Mouse (Mus musculus) macrophage (primary cell): ENCODE measurements around the gene Vcam1. TPM values are rescaled to one million over a fixed set of nuclear protein-coding genes. Genes with fewer than 3 reads are reported as not detected.

ENCODE experiments used
- H3K27ac ChIP-seq: fragments of 350-480 bp; formaldehyde crosslinking; 2 replicates; pipeline ENCODE4 v1.9.0; 2021
- H3K36me3 ChIP-seq: fragments of 350-480 bp; formaldehyde crosslinking; 2 replicates; pipeline ENCODE4 v1.9.0; 2021; ENCODE audit errors: inconsistent target
- H3K4me3 ChIP-seq: fragments of 350-480 bp; formaldehyde crosslinking; 2 replicates; pipeline ENCODE4 v1.9.0; 2021; ENCODE audit errors: inconsistent target
- H3K79me2 ChIP-seq: fragments of 350-480 bp; formaldehyde crosslinking; 2 replicates; pipeline ENCODE4 v1.9.0; 2021; ENCODE audit errors: inconsistent target
- WGBS: methylation state at CpG from one replicate; pipeline ENCODE4 v1.1.7; 2026; ENCODE audit warnings: inconsistent platforms; ENCODE audit not compliant: missing documents; 5-methylcytosine and 5-hydroxymethylcytosine counted together
- polyA plus RNA-seq: library from polyadenylated mRNA; stranded (reverse); fragments of 250-400 nt; gene quantifications from 3 replicates; pipeline ENCODE4 v1.2.4, GENCODE M21; 2018; ENCODE audit warnings: inconsistent platforms

Vcam1 gene
- polyA plus RNA-seq, 1 experiment from 2014 or later = 19.8 TPM

GRCm38 (mm10) chr3:116138081-116138480, 8.6 kb upstream of the Vcam1 start:
- Histone ChIP-seq H3K36me3 (no peaks in the 10 kb centered on the region), H3K27ac (no peak overlapping the region), H3K79me2 (no peaks in the 10 kb centered on the region), H3K4me3 (no peak overlapping the region)
- WGBS = 93% methylated on average over 5 of the region's 5 CpGs

GRCm38 (mm10) chr3:116133363-116133762, 3.9 kb upstream of the Vcam1 start:
- Histone ChIP-seq H3K36me3 (no peaks in the 10 kb centered on the region), H3K4me3 (no peak overlapping the region), H3K27ac (no peak overlapping the region), H3K79me2 (no peaks in the 10 kb centered on the region)
- WGBS = 42% methylated on average over 5 of the region's 5 CpGs

GRCm38 (mm10) chr3:116130711-116131110, 1.2 kb upstream of the Vcam1 start:
- WGBS = 35% methylated on average over 3 of the region's 3 CpGs
- Histone ChIP-seq H3K27ac (no peak overlapping the region), H3K4me3 (no peak overlapping the region), H3K36me3 (no peaks in the 10 kb centered on the region), H3K79me2 (no peaks in the 10 kb centered on the region)

- Histone ChIP-seq H3K4me3 (no peak overlapping the region), H3K79me2 (no peaks in the 10 kb centered on the region), H3K36me3 (no peaks in the 10 kb centered on the region), H3K27ac (no peak overlapping the region)
- 29% methylated on average over 3 of the region's 4 CpGs for WGBS
Observed at GRCm38 (mm10) chr3:116129841-116130595, 530 bp upstream of the Vcam1 start.

GRCm38 (mm10) chr3:116128311-116129204, 930 bp downstream of the Vcam1 start:
- Histone ChIP-seq H3K27ac (no peak overlapping the region), H3K36me3 (no peaks in the 10 kb centered on the region), H3K4me3 (no peak overlapping the region), H3K79me2 (no peaks in the 10 kb centered on the region)
- 86% methylated on average over 17 of the region's 18 CpGs for WGBS

GRCm38 (mm10) chr3:116127836-116128235, 1.7 kb downstream of the Vcam1 start:
- WGBS = 85% methylated on average over 3 of the region's 3 CpGs
- Histone ChIP-seq H3K79me2 (no peaks in the 10 kb centered on the region), H3K4me3 (no peak overlapping the region), H3K36me3 (no peaks in the 10 kb centered on the region), H3K27ac (no peak overlapping the region)

GRCm38 (mm10) chr3:116127281-116127680, 2.2 kb downstream of the Vcam1 start:
- 59% methylated on average over 2 of the region's 2 CpGs for WGBS
- no peak overlapping the region for H3K4me3 ChIP-seq
- no peaks in the 10 kb centered on the region for H3K36me3 ChIP-seq
- no peaks in the 10 kb centered on the region for H3K79me2 ChIP-seq
- H3K27ac ChIP-seq = no peak overlapping the region

GRCm38 (mm10) chr3:116126508-116127190, 2.8 kb downstream of the Vcam1 start:
- H3K27ac ChIP-seq = no peak overlapping the region
- H3K4me3 ChIP-seq = no peak overlapping the region
- WGBS = 93% methylated on average over 6 of the region's 7 CpGs

GRCm38 (mm10) chr3:116126070-116126469, 3.4 kb downstream of the Vcam1 start:
- WGBS = 80% methylated on average over 4 of the region's 4 CpGs
- H3K27ac ChIP-seq = no peak overlapping the region
- H3K36me3 ChIP-seq = no peaks in the 10 kb centered on the region
- no peak overlapping the region for H3K4me3 ChIP-seq
- no peaks in the 10 kb centered on the region for H3K79me2 ChIP-seq

More at GRCm38 (mm10) chr3:116126508-116127190, 2.8 kb downstream of the Vcam1 start:
- Histone ChIP-seq H3K36me3 (no peaks in the 10 kb centered on the region), H3K79me2 (no peaks in the 10 kb centered on the region)

- Histone ChIP-seq H3K79me2 (no peaks in the 10 kb centered on the region), H3K27ac (no peak overlapping the region), H3K4me3 (no peak overlapping the region), H3K36me3 (no peaks in the 10 kb centered on the region)
- 82% methylated on average over 3 of the region's 3 CpGs for WGBS
Observed at GRCm38 (mm10) chr3:116123827-116124226, 5.7 kb downstream of the Vcam1 start.

GRCm38 (mm10) chr3:116122696-116123095, 6.8 kb downstream of the Vcam1 start:
- Histone ChIP-seq H3K36me3 (no peaks in the 10 kb centered on the region), H3K27ac (no peak overlapping the region)
- WGBS = 67% methylated on average over 4 of the region's 4 CpGs

GRCm38 (mm10) chr3:116121026-116121425, 8.5 kb downstream of the Vcam1 start:
- H3K4me3 ChIP-seq = no peak overlapping the region
- WGBS = 89% methylated on average over 3 of the region's 3 CpGs
- H3K27ac ChIP-seq = no peak overlapping the region
- H3K36me3 ChIP-seq = no peaks in the 10 kb centered on the region
- H3K79me2 ChIP-seq = no peaks in the 10 kb centered on the region

More at GRCm38 (mm10) chr3:116122696-116123095, 6.8 kb downstream of the Vcam1 start:
- no peak overlapping the region for H3K4me3 ChIP-seq
- H3K79me2 ChIP-seq = no peaks in the 10 kb centered on the region

GRCm38 (mm10) chr3:116120391-116120790, 9.1 kb downstream of the Vcam1 start:
- no peaks in the 10 kb centered on the region for H3K36me3 ChIP-seq
- WGBS = 97% methylated on average over 6 of the region's 6 CpGs
- no peak overlapping the region for H3K27ac ChIP-seq
- no peak overlapping the region for H3K4me3 ChIP-seq
- no peaks in the 10 kb centered on the region for H3K79me2 ChIP-seq

- Histone ChIP-seq H3K36me3 (no peaks in the 10 kb centered on the region), H3K27ac (no peak overlapping the region), H3K79me2 (no peaks in the 10 kb centered on the region), H3K4me3 (no peak overlapping the region)
- WGBS = 89% methylated on average over 7 of the region's 7 CpGs
Observed at GRCm38 (mm10) chr3:116119162-116119561, 10.3 kb downstream of the Vcam1 start.
